Mouse (Mus musculus) left cerebral cortex, adult 2 months (tissue): ENCODE measurements around the gene Th. TPM values are rescaled to one million over a fixed set of nuclear protein-coding genes. Genes with fewer than 3 reads are reported as not detected.
A peak's percentile ranks its signal among the peaks of the same experiment; 100 is the strongest.

Experiments used
- DNase-seq, 2 experiments: peaks; one replicate each; pipeline ENCODE4 v3.0.0; 2021 to 2022; ENCODE audit warnings: low spot score in 2 of 2, mixed read lengths in 1 of 2; ENCODE audit errors: extremely low spot score in 1 of 2
- H3K27ac ChIP-seq: fragments of 200-600 bp; 2 replicates; pipeline ENCODE4 v1.8.1; 2022
- H3K4me3 ChIP-seq: fragments of 200-600 bp; 2 replicates; pipeline ENCODE4 v1.8.1; 2022
- CTCF ChIP-seq: fragments of 200-600 bp; IDR thresholded peaks from 2 replicates; pipeline ENCODE4 v1.8.1; 2022; ENCODE audit warnings: antibody characterized with exemption, mild to moderate bottlenecking, moderate library complexity
- intact Hi-C: fragments of 180-260 bp; cut with DNase I; formaldehyde crosslinking; loops from one replicate; pipeline ENCODE4 v1.15.1; 2025
- total RNA-seq, 2 experiments: library from RNA; stranded (reverse); gene quantifications; 2 replicates each; pipeline ENCODE4 v1.2.3; 2021

The Th gene
- total RNA-seq, 2 experiments from 2014 or later = 1.1 to 1.5 TPM

DNA sequence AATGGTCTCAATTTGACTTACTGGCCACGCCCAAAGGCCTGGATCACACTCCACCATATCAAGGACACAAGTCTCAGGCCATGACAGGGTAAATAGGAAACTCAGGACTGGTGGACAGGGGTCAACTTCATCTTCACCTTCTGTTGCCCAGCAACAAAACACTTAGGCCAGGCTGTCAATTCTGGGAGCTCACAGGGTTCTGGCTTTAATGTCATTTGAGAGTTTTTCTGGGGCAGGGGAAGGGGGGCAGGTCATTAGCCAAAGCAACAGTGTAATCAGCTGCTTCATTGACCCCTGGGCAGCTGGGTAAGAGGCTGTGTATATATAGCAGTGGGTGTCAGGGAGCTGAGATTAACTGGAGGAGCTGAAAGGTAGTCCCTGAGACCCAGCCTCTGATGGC is 33.5 kb downstream of the Th start:
- DNase-seq = no peak
- intact Hi-C loops = loop anchor here (5.0 to 10.0 kb wide), 2 partner anchors 240 to 567 kb away; partner anchors contain the start of gene Cdkn1c
- no peak for TF ChIP-seq CTCF

DNA sequence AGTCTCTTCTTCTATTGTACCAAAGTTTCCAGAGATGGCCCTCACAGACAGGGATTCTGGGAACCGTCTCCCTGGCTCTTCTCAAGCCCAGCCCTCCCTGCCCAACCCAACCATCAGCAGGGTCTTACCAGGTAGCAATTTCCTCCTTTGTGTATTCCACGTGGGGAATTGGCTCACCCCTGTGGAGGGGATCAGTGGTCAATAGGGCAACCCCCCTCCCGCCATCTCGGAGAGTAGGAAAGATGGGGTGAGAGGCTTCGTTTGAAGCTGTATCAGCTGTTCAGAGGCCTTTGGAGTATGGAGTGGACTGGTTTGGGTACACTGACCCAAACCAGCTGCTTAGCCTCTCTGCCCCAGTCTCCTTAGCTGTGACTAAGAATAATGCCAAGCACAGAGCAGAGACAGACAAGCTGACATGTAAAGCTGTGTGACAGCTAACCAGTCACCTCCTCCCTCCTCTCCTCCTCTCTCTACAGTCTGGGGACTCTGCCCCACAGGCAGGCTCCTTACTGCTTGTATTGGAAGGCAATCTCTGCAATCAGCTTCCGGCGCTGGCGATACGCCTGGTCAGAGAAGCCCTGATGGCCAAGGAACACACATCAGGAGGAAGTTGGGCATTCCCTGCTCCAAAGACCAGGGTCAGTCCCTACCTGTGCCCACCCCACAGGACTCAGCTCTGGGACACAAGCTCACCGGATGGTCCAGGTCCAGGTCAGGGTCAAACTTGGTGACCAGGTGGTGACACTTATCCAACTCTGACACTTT is 34.8 kb downstream of the Th start:
- Histone ChIP-seq H3K27ac (no peak overlapping the region), H3K4me3 (no peak overlapping the region)
- intact Hi-C loops = loop anchor here (5.0 to 10.0 kb wide), 2 partner anchors 241 to 569 kb away; partner anchors contain the start of gene Cdkn1c
- TF ChIP-seq CTCF = no peak
- no peak for DNase-seq

More for the DNA sequence above, 33.5 kb downstream of the Th start:
- Histone ChIP-seq H3K27ac (no peak overlapping the region), H3K4me3 (no peak overlapping the region)

DNA sequence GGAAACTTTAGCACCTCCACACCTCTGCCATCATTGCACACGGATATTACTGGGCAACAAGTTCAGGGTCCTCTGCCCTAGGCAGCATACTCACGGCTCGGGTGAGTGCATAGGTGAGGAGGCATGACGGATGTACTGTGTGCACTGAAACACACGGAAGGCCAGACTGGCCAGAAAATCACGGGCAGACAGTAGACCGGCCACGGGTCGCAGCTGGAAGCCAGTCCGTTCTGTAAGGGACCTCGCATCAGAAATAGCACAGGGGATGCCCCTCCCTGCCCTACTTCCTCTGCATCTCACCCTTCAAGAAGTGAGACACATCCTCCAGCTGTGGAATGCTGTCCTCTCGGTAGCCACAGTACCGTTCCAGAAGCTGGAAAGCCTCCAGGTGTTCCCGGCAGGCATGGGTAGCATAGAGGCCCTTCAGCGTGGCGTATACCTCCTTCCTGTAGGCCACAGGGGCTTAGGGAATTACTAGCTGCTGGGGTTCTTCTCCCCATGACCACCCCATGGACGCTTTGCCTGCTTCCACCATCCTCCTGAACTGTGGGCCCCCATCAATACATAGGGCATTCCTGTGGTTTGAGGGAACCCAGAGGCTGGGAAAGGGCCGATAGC is 35.6 kb downstream of the Th start:
- no peak for DNase-seq
- no peak overlapping the region for H3K27ac ChIP-seq
- TF ChIP-seq CTCF = no peak
- no peak overlapping the region for H3K4me3 ChIP-seq
- intact Hi-C loops = loop anchor here (5.0 to 10.0 kb wide), 2 partner anchors 242 to 569 kb away; partner anchors contain the start of gene Cdkn1c

DNA sequence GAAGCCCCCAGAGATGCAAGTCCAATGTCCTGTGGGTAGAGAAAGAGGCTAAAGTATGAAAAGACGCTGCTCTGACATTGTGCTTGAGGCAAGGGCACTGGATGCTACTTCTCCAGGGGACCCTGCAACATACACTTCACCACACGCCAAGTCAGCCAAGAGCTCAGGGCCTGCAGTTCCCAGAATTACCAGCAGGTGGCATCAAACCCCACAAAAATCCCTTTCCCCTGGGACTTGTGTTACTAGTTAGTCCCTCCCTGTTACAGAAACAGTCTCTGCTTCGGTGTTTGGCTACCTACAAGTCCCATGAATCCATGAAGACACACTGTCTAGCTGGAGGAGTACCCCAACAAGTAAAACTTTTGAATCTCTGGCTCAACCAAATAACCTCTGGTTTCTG is 36.3 kb downstream of the Th start:
- intact Hi-C loops = loop anchor here (1.0 to 10.0 kb wide), 4 partner anchors 25 to 570 kb away; partner anchors contain the start of gene Cdkn1c
- DNase-seq = peak; percentile 76 to 84
- H3K4me3 ChIP-seq = no peak overlapping the region
- H3K27ac ChIP-seq = no peak overlapping the region
- peak; percentile 99 for TF ChIP-seq CTCF

DNA sequence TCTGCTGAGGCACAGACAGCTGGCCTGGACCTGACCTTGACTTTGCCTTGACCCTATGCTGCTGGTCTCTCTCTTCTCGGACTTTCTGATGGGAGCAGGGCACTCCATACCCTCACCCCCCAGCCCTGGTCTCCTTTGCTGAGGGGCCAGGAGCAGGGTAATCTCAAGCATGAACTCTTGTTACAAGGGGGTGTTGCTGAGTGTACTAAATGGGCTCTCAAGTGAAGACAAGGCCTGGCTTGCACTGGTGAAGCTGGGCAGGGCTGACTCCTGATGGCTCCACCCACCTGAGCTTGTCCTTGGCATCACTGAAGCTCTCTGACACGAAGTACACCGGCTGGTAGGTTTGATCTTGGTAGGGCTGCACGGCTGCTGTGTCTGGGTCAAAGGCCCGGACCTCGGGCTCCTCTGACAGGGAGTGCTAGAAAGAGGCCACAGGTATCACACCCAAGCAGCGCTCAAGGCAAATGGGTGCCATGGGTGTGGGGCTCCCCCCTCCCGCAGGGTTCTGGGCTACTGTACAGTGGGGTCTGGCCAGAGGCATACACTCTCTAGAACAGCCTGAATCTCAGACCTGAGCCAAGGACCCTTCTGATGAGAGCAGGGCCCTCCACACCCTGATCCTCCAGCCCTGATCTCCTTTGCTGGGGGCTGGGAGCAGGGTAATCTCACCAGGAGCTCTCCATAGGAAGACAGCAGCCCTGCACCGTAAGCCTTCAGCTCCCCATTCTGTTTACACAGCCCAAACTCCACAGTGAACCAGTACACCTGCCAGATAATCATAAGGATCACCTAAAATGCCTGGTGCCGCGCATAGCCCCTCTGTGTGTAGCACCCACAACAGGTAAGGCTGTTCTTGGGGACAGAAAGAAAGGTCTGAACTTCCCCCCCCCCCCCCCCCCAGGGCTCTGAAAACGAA is 36.9 kb downstream of the Th start:
- intact Hi-C loops = loop anchor here (1.0 to 10.0 kb wide), 3 partner anchors 25 to 571 kb away; partner anchors contain the start of gene Cdkn1c
- Histone ChIP-seq H3K4me3 (no peak overlapping the region), H3K27ac (no peak overlapping the region)
- no peak for TF ChIP-seq CTCF
- no peak for DNase-seq

DNA sequence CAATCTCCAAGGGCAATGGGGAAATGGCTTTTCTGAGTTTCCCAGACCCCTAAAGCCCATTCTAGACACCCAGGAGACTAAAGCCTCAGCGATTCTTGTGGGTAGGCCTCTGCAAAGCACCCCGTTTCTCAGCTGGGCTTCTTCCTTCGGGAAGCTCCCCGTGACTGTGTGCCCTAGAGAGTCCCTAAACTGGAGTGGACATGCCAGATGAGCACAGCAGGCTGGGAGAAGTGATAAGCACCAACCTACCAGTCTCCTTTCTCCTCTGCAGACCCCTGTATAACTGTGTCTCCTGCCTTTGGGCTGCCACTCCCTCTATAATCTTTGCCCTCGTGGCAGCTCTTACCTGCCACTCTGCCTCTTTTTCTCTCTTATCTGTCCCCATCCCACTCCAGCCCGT is 37.6 kb downstream of the Th start:
- no peak overlapping the region for H3K27ac ChIP-seq
- no peak overlapping the region for H3K4me3 ChIP-seq
- TF ChIP-seq CTCF = no peak
- no peak for DNase-seq
- intact Hi-C loops = loop anchor here (10.0 kb wide), 1 partner anchor 572 kb away; the partner anchor contains the start of gene Cdkn1c

GRCm38 (mm10) chr7:142869419-142870163 is 61.3 kb downstream of the Th start:
- intact Hi-C loops = no loop called here
- Histone ChIP-seq H3K4me3 (no peak overlapping the region), H3K27ac (no peak overlapping the region)
- no peak for TF ChIP-seq CTCF
- DNase-seq = no peak

DNA sequence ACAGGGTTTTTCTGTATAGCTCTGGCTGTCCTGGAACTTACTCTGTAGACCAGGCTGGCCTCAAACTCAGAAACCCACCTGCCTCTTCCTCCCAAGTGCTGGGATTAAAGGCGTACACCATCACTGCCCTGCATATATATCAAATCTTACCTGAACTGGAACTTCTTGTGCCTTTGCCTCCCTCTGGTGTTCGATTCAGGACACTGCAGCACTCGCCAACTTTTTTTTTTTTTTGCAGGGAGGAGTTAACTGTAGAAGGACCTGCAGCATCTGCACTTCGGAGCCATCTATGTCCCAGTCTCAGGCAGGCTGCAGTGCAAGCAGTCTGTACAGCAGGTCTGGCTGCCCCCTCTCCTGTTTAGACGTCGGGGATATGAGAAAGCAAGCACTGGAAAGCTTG is 80.2 kb downstream of the Th start:
- H3K4me3 ChIP-seq = no peak overlapping the region
- no peak overlapping the region for H3K27ac ChIP-seq
- TF ChIP-seq CTCF = peak; percentile 72
- intact Hi-C loops = loop anchor here (1.0 to 2.0 kb wide), 2 partner anchors 51 to 114 kb away; no protein-coding TSS in a partner anchor
- peak; percentile 12 to 31 for DNase-seq

Other genes starting within 250 kb of the Th start
- not detected for gene Ins2, start 187.7 kb downstream of the Th start, total RNA-seq
- gene Ascl2, start 38.1 kb upstream of the Th start, total RNA-seq = under 1 TPM; 0.42 to 0.57 TPM
- gene Tspan32, start 73.9 kb upstream of the Th start, total RNA-seq = under 1 TPM in 1 of 2 experiments, not detected in 1; 0.07 TPM
- gene Cd81, start 121.6 kb upstream of the Th start, total RNA-seq = 100 to 1,000 TPM; 380 to 388 TPM
- 10 to 100 TPM; 38.0 to 41.5 TPM for gene Tssc4, start 138.1 kb upstream of the Th start, total RNA-seq
- gene Trpm5, start 163.5 kb upstream of the Th start, total RNA-seq = not detected
- 1 to 10 TPM in 1 of 2 experiments, under 1 TPM in 1; 0.61 to 1.2 TPM for gene Kcnq1, start 175.2 kb upstream of the Th start, total RNA-seq